Mouse (Mus musculus): ENCODE data around the gene Gak. TPM values are rescaled to one million over a fixed set of nuclear protein-coding genes. Genes with fewer than 3 reads are reported as not detected.

The Gak gene
- polyA plus RNA-seq, 1 experiment from 2014 or later = 43.2 TPM

DNA sequence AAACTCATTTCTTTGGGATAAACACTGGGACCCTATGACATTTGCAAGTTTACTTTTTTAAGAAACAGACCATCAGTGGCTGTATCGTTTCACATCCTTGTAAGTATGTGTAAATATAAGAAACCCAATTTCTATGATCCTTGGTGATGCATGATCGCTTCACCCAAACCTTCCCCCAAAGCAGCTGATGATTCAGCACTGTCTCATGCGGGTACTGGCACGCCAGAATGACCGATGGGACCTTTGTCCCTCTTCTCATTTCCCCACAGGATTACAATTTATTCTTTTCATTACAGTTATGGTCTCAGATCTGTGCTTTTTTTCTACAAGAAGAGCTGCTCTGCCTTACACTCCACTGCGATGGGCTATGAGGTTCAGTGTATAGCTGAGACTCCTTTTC lies 56.5 kb downstream of the Gak start:
- no peaks in the 10 kb centered on the region for H3K27me3 ChIP-seq (replicated peaks)
- H3K4me1 ChIP-seq (replicated peaks) = no peaks in the 10 kb centered on the region
- ATAC-seq (ENCODE audit: insufficient number of reproducible peaks, low FRiP score) = no peak
- H3K27ac ChIP-seq (ENCODE audit: poor library complexity, severe bottlenecking) = no peak overlapping the region
- H3K4me3 ChIP-seq = no peak overlapping the region
- no peaks in the 10 kb centered on the region for H3K9me3 ChIP-seq (replicated peaks)
- no peak overlapping the region for H3K9ac ChIP-seq
- no peak overlapping the region for H3K4me2 ChIP-seq
- WGBS = 97% methylated on average over 6 of the region's 6 CpGs
- peaks cover 92% of the 10 kb centered on the region for H3K36me3 ChIP-seq

- Histone ChIP-seq H3K4me2 (no peak overlapping the region), H3K27ac (ENCODE audit: poor library complexity, severe bottlenecking) (no peak overlapping the region), H3K4me3 (no peak overlapping the region), H3K36me3 (peaks cover 91% of the 10 kb centered on the region), H3K4me1 (replicated peaks) (no peaks in the 10 kb centered on the region), H3K9ac (no peak overlapping the region), H3K27me3 (replicated peaks) (no peaks in the 10 kb centered on the region), H3K9me3 (replicated peaks) (no peaks in the 10 kb centered on the region)
- no peak for ATAC-seq (ENCODE audit: insufficient number of reproducible peaks, low FRiP score)
- 82% methylated on average over 1 of the region's 1 CpGs for WGBS
Measured at GRCm38 (mm10) chr5:108570991-108571390, 58.6 kb downstream of the Gak start.

- Histone ChIP-seq H3K36me3 (peaks cover 60% of the 10 kb centered on the region), H3K4me3 (no peak overlapping the region), H3K27ac (ENCODE audit: poor library complexity, severe bottlenecking) (no peak overlapping the region), H3K9me3 (replicated peaks) (no peaks in the 10 kb centered on the region), H3K27me3 (replicated peaks) (no peaks in the 10 kb centered on the region), H3K9ac (no peak overlapping the region), H3K4me1 (replicated peaks) (no peaks in the 10 kb centered on the region), H3K4me2 (no peak overlapping the region)
- WGBS = 92% methylated on average over 2 of the region's 2 CpGs
- ATAC-seq (ENCODE audit: insufficient number of reproducible peaks, low FRiP score) = no peak
Measured at GRCm38 (mm10) chr5:108567104-108567503, 62.5 kb downstream of the Gak start.

DNA sequence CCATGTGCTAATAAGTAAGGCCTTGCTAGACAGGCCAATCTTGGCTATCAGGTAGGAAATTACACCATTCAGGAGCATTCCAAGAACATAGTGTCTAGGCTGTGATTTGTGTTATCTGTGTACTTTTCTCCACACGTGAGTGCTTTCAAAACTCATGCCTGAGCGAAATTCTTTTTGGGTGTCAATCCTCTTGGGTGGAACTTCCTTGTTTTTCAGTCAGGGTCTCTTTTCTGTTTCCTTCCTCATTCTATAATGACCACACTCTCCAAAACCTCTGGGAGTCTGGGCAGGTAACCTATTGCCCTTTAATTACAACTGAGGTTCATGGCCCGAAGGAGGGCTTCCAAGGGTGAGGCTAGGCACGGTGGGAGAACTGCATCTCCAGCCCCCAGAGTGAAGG lies 63.0 kb downstream of the Gak start:
- Histone ChIP-seq H3K9me3 (replicated peaks) (no peaks in the 10 kb centered on the region), H3K4me1 (replicated peaks) (no peaks in the 10 kb centered on the region), H3K4me2 (no peak overlapping the region), H3K27me3 (replicated peaks) (no peaks in the 10 kb centered on the region), H3K36me3 (peaks cover 54% of the 10 kb centered on the region), H3K9ac (no peak overlapping the region), H3K27ac (ENCODE audit: poor library complexity, severe bottlenecking) (no peak overlapping the region), H3K4me3 (no peak overlapping the region)
- 85% methylated on average over 4 of the region's 4 CpGs for WGBS
- no peak for ATAC-seq (ENCODE audit: insufficient number of reproducible peaks, low FRiP score)

DNA sequence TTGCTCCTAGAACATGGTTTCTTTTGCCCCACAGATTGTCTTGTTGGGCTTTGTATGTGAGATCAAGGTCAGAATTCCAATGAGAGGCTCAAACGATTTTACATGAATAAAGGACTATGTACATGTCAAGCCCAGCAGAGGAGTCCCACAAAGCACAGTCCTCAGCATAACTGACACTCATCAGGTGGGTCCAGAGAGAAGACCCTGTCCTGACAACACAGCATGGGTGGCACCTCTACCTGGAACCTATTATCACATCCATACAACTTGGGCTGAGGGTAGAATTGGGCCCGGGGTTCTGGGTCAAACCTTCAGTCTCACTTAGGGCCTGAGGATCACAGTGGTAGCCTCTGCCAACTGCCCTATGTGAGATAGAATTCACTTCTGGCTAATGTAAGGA lies 64.2 kb downstream of the Gak start:
- H3K27ac ChIP-seq (ENCODE audit: poor library complexity, severe bottlenecking) = no peak overlapping the region
- no peak for ATAC-seq (ENCODE audit: insufficient number of reproducible peaks, low FRiP score)

DNA sequence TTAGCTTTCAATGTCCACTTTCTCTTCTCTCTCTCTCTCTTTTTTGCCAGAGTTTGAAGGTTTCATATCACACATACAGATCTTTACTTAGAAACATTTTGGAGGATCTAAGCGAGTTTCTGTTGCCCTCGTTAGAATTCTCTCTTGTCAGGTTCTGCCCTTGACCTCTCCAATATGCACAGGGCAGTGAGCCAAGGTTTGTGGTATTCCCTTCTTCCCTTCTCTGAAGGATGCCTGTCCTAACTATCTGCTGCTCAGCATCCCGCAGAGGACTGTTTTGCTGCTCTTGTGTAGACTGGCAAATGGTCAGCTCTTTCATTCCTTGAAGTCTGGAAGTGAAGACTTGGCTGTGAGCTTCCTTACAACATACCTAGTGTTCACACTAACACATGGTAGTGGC lies 65.2 kb downstream of the Gak start:
- no peak overlapping the region for H3K9ac ChIP-seq
- H3K4me3 ChIP-seq = no peak overlapping the region
- H3K4me1 ChIP-seq (replicated peaks) = no peaks in the 10 kb centered on the region
- no peaks in the 10 kb centered on the region for H3K27me3 ChIP-seq (replicated peaks)
- no peaks in the 10 kb centered on the region for H3K9me3 ChIP-seq (replicated peaks)
- peaks cover 32% of the 10 kb centered on the region for H3K36me3 ChIP-seq
- ATAC-seq (ENCODE audit: insufficient number of reproducible peaks, low FRiP score) = no peak
- WGBS = 82% methylated on average over 3 of the region's 3 CpGs
- no peak overlapping the region for H3K27ac ChIP-seq (ENCODE audit: poor library complexity, severe bottlenecking)
- no peak overlapping the region for H3K4me2 ChIP-seq

More for the DNA sequence above, 64.2 kb downstream of the Gak start:
- Histone ChIP-seq H3K4me3 (no peak overlapping the region), H3K9me3 (replicated peaks) (no peaks in the 10 kb centered on the region), H3K4me1 (replicated peaks) (no peaks in the 10 kb centered on the region), H3K36me3 (peaks cover 42% of the 10 kb centered on the region), H3K4me2 (no peak overlapping the region), H3K27me3 (replicated peaks) (no peaks in the 10 kb centered on the region), H3K9ac (no peak overlapping the region)
- 89% methylated on average over 2 of the region's 2 CpGs for WGBS

DNA sequence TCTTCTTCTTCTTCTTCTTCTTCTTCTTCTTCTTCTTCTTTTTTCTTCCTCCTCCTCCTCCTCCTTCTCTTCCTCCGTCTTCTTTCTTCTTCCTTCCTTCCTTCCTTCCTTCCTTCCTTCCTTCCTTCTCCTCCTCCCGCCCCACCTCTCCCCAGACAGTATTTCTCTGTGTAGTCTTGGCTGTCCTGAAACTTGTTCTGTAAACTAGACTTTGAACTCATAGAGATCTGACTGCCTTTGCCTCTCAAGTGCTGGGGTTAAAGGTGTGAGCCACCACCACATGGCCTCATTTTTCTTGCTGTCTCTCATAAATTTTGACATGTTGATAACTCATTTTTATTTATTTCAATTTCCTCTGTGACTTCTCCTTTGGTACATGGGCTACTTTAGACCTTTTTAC lies 67.1 kb downstream of the Gak start:
- H3K9me3 ChIP-seq (replicated peaks) = no peaks in the 10 kb centered on the region
- H3K9ac ChIP-seq = no peak overlapping the region
- peaks cover 13% of the 10 kb centered on the region for H3K36me3 ChIP-seq
- H3K27me3 ChIP-seq (replicated peaks) = no peaks in the 10 kb centered on the region
- no peak for ATAC-seq (ENCODE audit: insufficient number of reproducible peaks, low FRiP score)
- WGBS = 82% methylated on average over 2 of the region's 2 CpGs
- H3K4me3 ChIP-seq = no peak overlapping the region
- no peak overlapping the region for H3K4me2 ChIP-seq
- no peak overlapping the region for H3K27ac ChIP-seq (ENCODE audit: poor library complexity, severe bottlenecking)
- H3K4me1 ChIP-seq (replicated peaks) = no peaks in the 10 kb centered on the region

- Histone ChIP-seq H3K27me3 (replicated peaks) (peaks cover 14% of the 10 kb centered on the region), H3K36me3 (no peaks in the 10 kb centered on the region), H3K9ac (no peak overlapping the region), H3K4me3 (no peak overlapping the region), H3K27ac (ENCODE audit: poor library complexity, severe bottlenecking) (no peak overlapping the region), H3K4me2 (no peak overlapping the region), H3K9me3 (replicated peaks) (no peaks in the 10 kb centered on the region), H3K4me1 (replicated peaks) (no peaks in the 10 kb centered on the region)
- 65% methylated on average over 4 of the region's 4 CpGs for WGBS
- no peak for ATAC-seq (ENCODE audit: insufficient number of reproducible peaks, low FRiP score)
Measured at GRCm38 (mm10) chr5:108556986-108557385, 72.6 kb downstream of the Gak start.

- Histone ChIP-seq H3K27me3 (replicated peaks) (peaks cover 43% of the 10 kb centered on the region), H3K9ac (no peak overlapping the region), H3K4me3 (no peak overlapping the region), H3K27ac (ENCODE audit: poor library complexity, severe bottlenecking) (no peak overlapping the region), H3K4me2 (no peak overlapping the region), H3K9me3 (replicated peaks) (no peaks in the 10 kb centered on the region), H3K4me1 (replicated peaks) (peaks cover 8% of the 10 kb centered on the region), H3K36me3 (no peaks in the 10 kb centered on the region)
- 46% methylated on average over 1 of the region's 1 CpGs for WGBS
- ATAC-seq (ENCODE audit: insufficient number of reproducible peaks, low FRiP score) = no peak
Measured at GRCm38 (mm10) chr5:108554041-108554440, 75.5 kb downstream of the Gak start.

DNA sequence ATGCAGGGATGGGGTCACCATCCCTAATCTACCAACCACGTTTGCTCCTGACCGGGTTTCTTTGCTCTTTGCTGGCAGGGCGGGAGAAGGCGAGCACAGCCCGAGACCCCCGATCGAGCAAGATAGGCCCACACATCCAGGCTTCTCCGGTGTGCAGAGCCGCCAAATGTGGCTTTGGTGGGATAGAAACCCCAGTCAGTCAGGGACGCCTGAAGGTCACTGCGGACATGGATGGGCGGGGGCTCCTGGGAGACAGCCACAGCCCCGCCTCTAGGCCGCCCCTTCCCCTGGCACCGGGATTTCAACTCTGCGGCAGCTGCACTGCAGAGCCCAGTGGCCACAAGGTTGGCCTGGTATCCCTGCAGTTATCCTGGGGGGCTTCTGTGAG lies 79.4 kb downstream of the Gak start:
- Histone ChIP-seq H3K9ac (no peak overlapping the region), H3K4me2 (peak overlapping the region; percentile 79), H3K9me3 (replicated peaks) (no peaks in the 10 kb centered on the region), H3K4me1 (replicated peaks) (peaks cover 8% of the 10 kb centered on the region), H3K27me3 (replicated peaks) (peaks cover 68% of the 10 kb centered on the region), H3K36me3 (no peaks in the 10 kb centered on the region), H3K4me3 (peak overlapping the region; percentile 41), H3K27ac (ENCODE audit: poor library complexity, severe bottlenecking) (no peak overlapping the region)
- under 1% methylated on average over 16 of the region's 16 CpGs for WGBS
- ATAC-seq (ENCODE audit: insufficient number of reproducible peaks, low FRiP score) = no peak

DNA sequence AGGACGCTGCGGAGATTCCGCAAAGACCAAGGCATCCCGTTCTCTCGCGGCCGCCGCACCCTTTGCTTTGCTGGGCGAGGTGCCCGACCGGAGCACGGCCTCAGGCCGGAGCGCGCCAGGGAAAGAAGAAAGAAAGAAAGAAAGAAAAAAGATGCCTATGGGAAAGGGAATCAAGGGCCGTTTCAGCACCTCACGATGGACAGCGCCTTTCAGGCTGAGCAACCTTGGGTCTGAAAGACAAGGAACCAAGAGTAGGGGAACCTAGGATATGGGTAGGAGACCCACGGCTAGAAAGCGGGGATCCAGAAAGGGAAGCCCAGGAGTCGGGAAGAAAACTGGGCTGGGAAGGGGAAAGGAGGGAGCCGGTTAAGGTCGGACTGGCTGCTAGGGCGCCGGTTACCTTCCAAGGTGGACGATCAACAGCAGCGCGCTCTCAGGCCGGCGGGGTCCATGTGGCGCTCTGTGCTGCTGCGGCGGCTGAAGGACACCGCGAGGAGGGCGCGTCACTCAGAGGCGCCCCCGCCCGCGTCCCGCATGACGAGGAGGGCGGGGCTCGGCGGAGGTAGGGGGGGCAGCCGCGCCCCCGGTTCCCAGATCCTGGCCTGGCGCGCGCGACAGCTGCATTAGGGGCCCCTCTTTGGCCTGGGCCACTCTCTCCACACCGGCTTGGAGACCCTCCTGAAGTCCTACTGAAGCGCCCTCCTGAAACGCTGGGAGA lies 79.9 kb downstream of the Gak start, which contains the start of gene Cplx1:
TSS of gene Cplx1 (minus strand) at position 536 of the 718 bp plus-strand sequence.
- under 1% methylated on average over 45 of the region's 56 CpGs for WGBS
- Histone ChIP-seq H3K4me1 (replicated peaks) (peaks cover 8% of the 10 kb centered on the region), H3K27ac (ENCODE audit: poor library complexity, severe bottlenecking) (no peak within 1 kb of the TSS), H3K4me2 (peak within 1 kb of the TSS; percentile 79), H3K36me3 (no peaks in the 10 kb centered on the region), H3K9me3 (replicated peaks) (no peaks in the 10 kb centered on the region), H3K27me3 (replicated peaks) (peaks cover 69% of the 10 kb centered on the region), H3K9ac (no peak within 1 kb of the TSS), H3K4me3 (peak within 1 kb of the TSS; percentile 41)
- ATAC-seq (ENCODE audit: insufficient number of reproducible peaks, low FRiP score) = peak; percentile 48; the same call in 1 of the 2 replicates

DNA sequence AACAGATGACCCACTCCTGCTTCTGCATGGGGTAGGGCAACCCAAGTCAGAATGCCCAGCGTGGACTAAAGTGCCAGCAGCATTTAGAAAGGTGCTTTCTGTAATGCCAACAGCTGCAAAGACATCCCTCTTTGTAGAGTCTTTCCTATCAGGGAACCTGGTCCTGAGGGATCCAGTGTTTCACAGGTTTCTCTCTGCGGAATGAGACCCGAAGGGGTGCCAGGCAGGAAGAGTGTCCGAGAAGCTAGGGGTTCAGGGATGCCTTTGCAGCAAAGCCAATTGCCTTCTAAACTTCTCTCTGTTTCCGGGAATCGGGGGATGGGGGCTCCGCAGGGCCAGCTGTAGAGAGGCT lies 80.4 kb downstream of the Gak start:
- H3K4me1 ChIP-seq (replicated peaks) = peaks cover 8% of the 10 kb centered on the region
- peak overlapping the region; percentile 41; the same call in 1 of the 2 replicates for H3K4me3 ChIP-seq
- H3K9me3 ChIP-seq (replicated peaks) = no peaks in the 10 kb centered on the region
- no peak overlapping the region for H3K9ac ChIP-seq
- H3K36me3 ChIP-seq = no peaks in the 10 kb centered on the region
- H3K27ac ChIP-seq (ENCODE audit: poor library complexity, severe bottlenecking) = no peak overlapping the region
- H3K4me2 ChIP-seq = peak overlapping the region; percentile 79
- ATAC-seq (ENCODE audit: insufficient number of reproducible peaks, low FRiP score) = no peak
- H3K27me3 ChIP-seq (replicated peaks) = peaks cover 67% of the 10 kb centered on the region
- 12% methylated on average over 7 of the region's 7 CpGs for WGBS
